Mouse (Mus musculus) ES-E14 (cell line): Measurements from ENCODE around the gene Lrch3.

ENCODE experiments used
- MAFK ChIP-seq: IDR thresholded peaks from 2 replicates; pipeline ENCODE4 v1.6.1; 2014; ENCODE audit warnings: mild to moderate bottlenecking, low read depth, low read length, inconsistent platforms; ENCODE audit not compliant: insufficient read depth
- ZNF384 ChIP-seq: IDR thresholded peaks from 2 replicates; pipeline ENCODE4 v1.6.1; 2012; ENCODE audit warnings: low read depth, low read length, inconsistent platforms

DNA sequence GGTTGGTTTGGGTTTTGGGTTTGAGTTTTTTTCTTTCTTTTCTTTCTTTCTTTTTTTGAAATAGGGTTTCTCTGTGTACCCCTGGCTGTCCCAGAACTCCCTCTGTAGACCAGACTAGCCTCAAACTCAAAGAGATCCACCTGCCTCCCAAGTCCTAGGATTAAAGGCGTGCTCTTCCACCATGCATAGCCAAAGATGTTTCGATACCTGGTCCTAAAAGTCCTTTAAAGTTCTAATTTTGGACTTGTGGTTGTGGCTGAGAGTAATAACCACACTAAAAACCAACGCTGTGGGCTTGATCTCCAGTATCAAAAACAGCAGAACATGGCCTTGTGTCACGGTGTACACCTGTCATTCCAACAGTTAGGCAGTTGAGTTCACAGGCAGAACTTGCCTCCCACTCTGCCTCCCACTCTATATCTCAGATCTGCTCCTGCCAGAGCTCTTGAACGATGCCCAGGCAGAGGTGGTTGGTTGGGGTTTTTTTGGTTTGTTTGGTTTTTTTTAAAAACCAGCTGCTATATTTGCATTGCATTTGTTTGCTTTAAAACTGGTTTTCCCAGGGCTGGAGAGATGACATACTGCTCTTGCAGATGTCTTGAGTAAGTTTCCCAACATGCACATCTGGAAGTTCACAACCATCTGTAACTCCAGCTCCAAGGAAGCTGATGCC is 103.9 kb downstream of the Lrch3 start:
- TF ChIP-seq ZNF384 (no peak), MAFK (no peak)
